Mouse (Mus musculus) neural tube, embryonic 13.5 days (tissue): ENCODE measurements around the gene 9530068E07Rik. TPM values are rescaled to one million over a fixed set of nuclear protein-coding genes. Genes with fewer than 3 reads are reported as not detected.

Experiments
- ATAC-seq: fragments of 200-750 bp; cut with Nextera tagmentation; 2 replicates; pipeline ENCODE4 v1.8.0; 2017; ENCODE audit warnings: low read depth, mild to moderate bottlenecking, moderate TSS enrichment, moderate library complexity
- H3K27ac ChIP-seq: fragments of 300-500 bp; sonication (generic); replicated peaks from 2 replicates; pipeline ENCODE4 v1.5.1; 2015; ENCODE audit warnings: moderate library complexity, mild to moderate bottlenecking, inconsistent platforms
- H3K27me3 ChIP-seq: fragments of 300-500 bp; sonication (generic); 2 replicates; pipeline ENCODE4 v1.6.1; 2015; ENCODE audit warnings: mild to moderate bottlenecking, inconsistent platforms
- H3K36me3 ChIP-seq: fragments of 300-500 bp; sonication (generic); 2 replicates; pipeline ENCODE4 v1.6.1; 2015; ENCODE audit warnings: mild to moderate bottlenecking, inconsistent platforms
- H3K4me1 ChIP-seq: fragments of 300-500 bp; sonication (generic); replicated peaks from 2 replicates; pipeline ENCODE4 v1.6.1; 2015; ENCODE audit warnings: inconsistent platforms
- H3K4me2 ChIP-seq: fragments of 300-500 bp; sonication (generic); 2 replicates; pipeline ENCODE4 v1.6.1; 2015; ENCODE audit warnings: inconsistent platforms, mild to moderate bottlenecking, moderate library complexity
- H3K4me3 ChIP-seq: fragments of 300-500 bp; sonication (generic); 2 replicates; pipeline ENCODE4 v1.5.1; 2015; ENCODE audit warnings: mild to moderate bottlenecking, inconsistent platforms
- H3K9ac ChIP-seq: fragments of 300-500 bp; sonication (generic); 2 replicates; pipeline ENCODE4 v1.6.1; 2015; ENCODE audit warnings: moderate library complexity, mild to moderate bottlenecking, inconsistent platforms
- H3K9me3 ChIP-seq: fragments of 300-500 bp; sonication (generic); 2 replicates; pipeline ENCODE4 v1.6.1; 2016; ENCODE audit warnings: inconsistent platforms
- WGBS: fragments of 180-500 bp; shearing (Covaris S2); methylation state at CpG from one replicate; pipeline ENCODE4 v1.1.7; 2015; 5-methylcytosine and 5-hydroxymethylcytosine counted together
- polyA plus RNA-seq: library from polyadenylated mRNA; unstranded; fragments of >200 nt; fragmentation: Nextera tagmentation; extraction: Ambion mirVana; gene quantifications from 2 replicates; pipeline ENCODE4 v1.2.1, GENCODE M21; 2015

The 9530068E07Rik gene
- polyA plus RNA-seq, 1 experiment from 2014 or later: 123 TPM

DNA sequence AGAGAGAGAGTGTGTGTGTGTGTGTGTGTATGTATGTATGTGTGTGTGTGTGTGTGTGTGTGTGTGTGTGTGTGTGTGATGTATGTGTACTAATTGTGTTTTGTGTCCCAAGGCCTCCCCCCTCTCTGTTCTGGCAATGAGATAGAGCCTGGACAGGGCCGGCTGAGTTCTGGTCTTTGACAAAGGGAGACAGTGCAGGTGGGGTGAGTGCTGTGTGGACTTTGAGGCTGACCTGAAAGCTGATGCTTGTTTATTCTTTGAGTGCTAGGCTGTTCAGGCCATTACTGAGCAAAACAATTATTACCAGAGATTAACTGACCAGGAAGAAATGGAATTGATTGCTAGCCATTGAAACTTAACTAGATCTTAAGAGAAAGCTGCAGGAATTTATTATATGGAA, 6.3 kb downstream of the 9530068E07Rik start:
- Histone ChIP-seq H3K4me1 (peaks cover 28% of the 10 kb centered on the region), H3K9ac (no peak overlapping the region), H3K4me3 (no peak overlapping the region), H3K27ac (no peak overlapping the region), H3K27me3 (no peaks in the 10 kb centered on the region), H3K36me3 (peaks cover 41% of the 10 kb centered on the region), H3K4me2 (no peak overlapping the region), H3K9me3 (no peaks in the 10 kb centered on the region)
- ATAC-seq: no peak
- WGBS: 43% methylated on average over 1 of the region's 1 CpGs

DNA sequence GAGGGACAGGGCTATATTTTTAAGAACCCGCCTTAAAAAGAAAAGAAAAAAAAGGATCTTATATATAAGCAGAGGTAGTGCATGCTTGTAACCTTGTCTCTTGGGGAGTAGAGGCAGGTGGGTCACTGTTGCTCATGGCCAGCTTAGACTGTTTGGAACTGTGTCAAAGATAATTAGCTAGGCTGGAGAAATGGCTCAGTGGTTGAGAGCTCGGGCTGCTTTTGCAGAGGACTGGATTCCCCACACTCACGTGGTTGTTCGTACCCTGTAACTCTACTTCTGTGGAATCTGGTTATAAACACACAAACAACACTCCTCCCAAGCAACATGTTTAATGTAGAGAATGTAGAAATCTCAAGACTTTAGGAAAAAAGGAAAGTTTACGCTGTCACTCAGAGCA, 8.0 kb downstream of the 9530068E07Rik start:
- WGBS: 93% methylated on average over 5 of the region's 5 CpGs
- H3K27me3 ChIP-seq: no peaks in the 10 kb centered on the region
- H3K4me2 ChIP-seq: no peak overlapping the region
- peaks cover 58% of the 10 kb centered on the region for H3K36me3 ChIP-seq
- H3K9ac ChIP-seq: no peak overlapping the region
- peaks cover 13% of the 10 kb centered on the region for H3K4me1 ChIP-seq
- H3K4me3 ChIP-seq: no peak overlapping the region
- H3K9me3 ChIP-seq: no peaks in the 10 kb centered on the region
- no peak for ATAC-seq
- no peak overlapping the region for H3K27ac ChIP-seq

GRCm38 (mm10) chr11:52405196-52405688, 9.0 kb downstream of the 9530068E07Rik start:
- WGBS: 72% methylated on average over 9 of the region's 9 CpGs
- Histone ChIP-seq H3K9ac (no peak overlapping the region), H3K4me2 (no peak overlapping the region), H3K4me1 (peaks cover 7% of the 10 kb centered on the region), H3K27me3 (no peaks in the 10 kb centered on the region), H3K36me3 (peaks cover 68% of the 10 kb centered on the region), H3K4me3 (no peak overlapping the region), H3K9me3 (no peaks in the 10 kb centered on the region), H3K27ac (no peak overlapping the region)
- ATAC-seq: no peak

- peaks cover 68% of the 10 kb centered on the region for H3K36me3 ChIP-seq
- H3K27me3 ChIP-seq: no peaks in the 10 kb centered on the region
- no peak overlapping the region for H3K4me3 ChIP-seq
- no peak overlapping the region for H3K4me2 ChIP-seq
- ATAC-seq: no peak
- no peaks in the 10 kb centered on the region for H3K4me1 ChIP-seq
- no peak overlapping the region for H3K27ac ChIP-seq
- H3K9me3 ChIP-seq: no peaks in the 10 kb centered on the region
- no peak overlapping the region for H3K9ac ChIP-seq
- 91% methylated on average over 5 of the region's 5 CpGs for WGBS
Measured at GRCm38 (mm10) chr11:52409316-52409715, 13.1 kb downstream of the 9530068E07Rik start.

DNA sequence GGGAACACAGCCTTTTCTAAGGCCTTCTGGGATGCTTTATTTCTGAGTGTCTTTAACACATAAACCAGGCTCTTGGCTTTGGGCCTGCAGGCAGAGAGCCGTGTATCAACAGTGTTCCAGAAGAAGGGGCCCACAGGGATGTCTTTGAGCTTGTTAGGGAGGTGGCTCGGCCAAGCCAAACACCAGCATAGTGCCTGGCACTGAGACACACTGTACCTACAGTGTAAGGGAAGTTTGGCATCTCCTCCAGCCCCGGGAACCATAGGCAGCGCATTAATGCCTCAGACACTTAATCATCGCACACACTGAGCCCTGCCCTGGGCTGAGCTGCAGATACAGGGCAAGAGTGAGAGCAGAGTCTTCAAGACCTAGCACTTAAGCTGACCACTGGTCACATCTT, 22.1 kb downstream of the 9530068E07Rik start:
- WGBS: 78% methylated on average over 5 of the region's 5 CpGs
- Histone ChIP-seq H3K4me3 (no peak overlapping the region), H3K9me3 (no peaks in the 10 kb centered on the region), H3K4me2 (no peak overlapping the region), H3K36me3 (no peaks in the 10 kb centered on the region), H3K27me3 (peaks cover 16% of the 10 kb centered on the region), H3K9ac (no peak overlapping the region), H3K4me1 (peaks cover 10% of the 10 kb centered on the region; the same call in 1 of the 2 replicates), H3K27ac (no peak overlapping the region)
- no peak for ATAC-seq

DNA sequence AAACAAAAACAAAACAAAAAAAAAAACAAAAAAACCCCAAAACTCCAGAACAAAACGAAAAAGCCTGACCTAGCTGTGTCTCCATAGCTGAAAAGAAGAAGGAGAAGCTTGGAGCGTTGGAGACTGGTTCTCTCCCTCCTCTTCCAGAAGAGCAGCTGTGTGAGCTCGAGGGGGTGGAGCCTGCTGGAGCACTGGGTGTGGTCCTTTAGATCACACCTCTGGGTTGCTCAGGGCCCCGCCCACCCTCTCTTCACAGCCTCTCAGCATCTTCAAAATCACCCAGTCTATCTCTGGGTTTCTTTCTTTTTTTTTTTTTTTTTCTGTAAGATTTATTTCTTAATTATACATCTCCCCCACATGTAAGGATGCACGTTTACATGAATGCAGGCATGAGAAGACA, 23.0 kb downstream of the 9530068E07Rik start:
- 45% methylated on average over 5 of the region's 5 CpGs for WGBS
- no peak for ATAC-seq
- no peak overlapping the region for H3K9ac ChIP-seq

DNA sequence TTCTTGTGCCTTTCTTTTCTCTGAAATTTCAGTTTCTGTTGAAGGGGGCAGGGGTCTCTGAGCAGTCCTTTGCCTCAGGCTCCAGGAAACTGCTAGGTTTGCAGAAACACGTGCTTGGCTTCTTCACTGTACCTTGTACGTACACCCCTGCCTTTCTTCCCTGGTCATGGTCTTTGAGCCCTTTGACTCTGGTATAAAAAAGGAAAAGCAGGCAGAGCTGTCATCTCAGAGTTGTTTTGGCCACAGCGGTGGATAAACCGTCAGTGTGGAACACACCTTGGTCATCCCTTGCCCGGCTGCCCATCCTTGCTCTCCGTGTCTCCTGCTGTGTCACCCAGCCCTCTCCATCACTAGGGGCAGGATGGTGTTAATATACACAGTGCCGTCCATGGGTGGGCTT, 23.6 kb downstream of the 9530068E07Rik start:
- H3K4me1 ChIP-seq: peaks cover 10% of the 10 kb centered on the region; the same call in 1 of the 2 replicates
- ATAC-seq: no peak
- H3K36me3 ChIP-seq: no peaks in the 10 kb centered on the region
- H3K4me2 ChIP-seq: no peak overlapping the region
- no peak overlapping the region for H3K4me3 ChIP-seq
- no peak overlapping the region for H3K27ac ChIP-seq
- no peak overlapping the region for H3K9ac ChIP-seq
- 85% methylated on average over 7 of the region's 7 CpGs for WGBS
- H3K27me3 ChIP-seq: peaks cover 25% of the 10 kb centered on the region
- no peaks in the 10 kb centered on the region for H3K9me3 ChIP-seq

More for the DNA sequence above, 23.0 kb downstream of the 9530068E07Rik start:
- Histone ChIP-seq H3K27me3 (peaks cover 24% of the 10 kb centered on the region), H3K4me3 (no peak overlapping the region), H3K36me3 (no peaks in the 10 kb centered on the region), H3K9me3 (no peaks in the 10 kb centered on the region), H3K4me1 (peaks cover 10% of the 10 kb centered on the region; the same call in 1 of the 2 replicates), H3K27ac (no peak overlapping the region), H3K4me2 (no peak overlapping the region)

- H3K9me3 ChIP-seq: no peaks in the 10 kb centered on the region
- no peak overlapping the region for H3K27ac ChIP-seq
- no peak for ATAC-seq
- H3K4me2 ChIP-seq: no peak overlapping the region
- H3K4me1 ChIP-seq: peaks cover 10% of the 10 kb centered on the region; the same call in 1 of the 2 replicates
- peaks cover 25% of the 10 kb centered on the region for H3K27me3 ChIP-seq
- WGBS: 51% methylated on average over 12 of the region's 12 CpGs
- no peaks in the 10 kb centered on the region for H3K36me3 ChIP-seq
- no peak overlapping the region for H3K9ac ChIP-seq
- H3K4me3 ChIP-seq: no peak overlapping the region
Measured at GRCm38 (mm10) chr11:52420296-52421052, 24.2 kb downstream of the 9530068E07Rik start.

DNA sequence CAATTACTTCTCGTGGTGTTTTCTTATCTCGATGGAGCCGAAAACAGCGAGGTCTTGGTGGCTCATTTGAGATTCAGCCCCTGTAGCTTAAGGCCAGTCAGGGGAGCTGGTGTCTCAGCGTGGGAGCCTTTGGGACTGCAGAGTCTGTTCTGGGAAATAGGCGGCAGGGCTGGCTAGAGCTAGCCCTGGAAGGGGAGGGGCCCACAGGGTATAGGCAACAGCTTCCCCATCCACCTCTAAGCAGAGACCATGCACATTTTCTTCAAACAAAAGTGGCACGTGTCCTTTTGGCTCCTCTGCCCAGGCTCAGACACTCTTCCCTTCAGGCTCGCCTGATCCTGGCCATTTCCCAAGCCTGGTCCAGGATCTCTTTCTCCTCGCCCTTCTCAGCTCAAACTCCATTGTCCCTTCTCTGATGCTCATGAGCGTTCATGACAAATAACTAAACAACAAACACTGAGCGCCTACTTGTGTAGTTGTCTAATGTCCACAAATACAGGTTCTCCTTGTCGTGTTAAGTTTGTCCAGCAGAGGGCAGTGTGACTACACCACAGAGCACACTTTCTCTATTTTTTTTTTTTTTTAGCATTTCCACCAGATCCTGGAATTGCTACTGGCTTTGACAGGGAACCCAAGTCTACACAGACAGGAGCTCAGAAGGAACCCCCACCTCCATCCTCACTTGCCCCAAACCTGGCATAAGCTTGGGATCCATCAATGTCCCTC, 25.0 kb downstream of the 9530068E07Rik start:
- no peak for ATAC-seq
- no peak overlapping the region for H3K27ac ChIP-seq
- peaks cover 17% of the 10 kb centered on the region for H3K4me1 ChIP-seq
- peaks cover 25% of the 10 kb centered on the region for H3K27me3 ChIP-seq
- H3K9ac ChIP-seq: no peak overlapping the region
- no peaks in the 10 kb centered on the region for H3K9me3 ChIP-seq
- H3K4me2 ChIP-seq: no peak overlapping the region
- H3K4me3 ChIP-seq: no peak overlapping the region
- no peaks in the 10 kb centered on the region for H3K36me3 ChIP-seq
- 25% methylated on average over 12 of the region's 12 CpGs for WGBS

DNA sequence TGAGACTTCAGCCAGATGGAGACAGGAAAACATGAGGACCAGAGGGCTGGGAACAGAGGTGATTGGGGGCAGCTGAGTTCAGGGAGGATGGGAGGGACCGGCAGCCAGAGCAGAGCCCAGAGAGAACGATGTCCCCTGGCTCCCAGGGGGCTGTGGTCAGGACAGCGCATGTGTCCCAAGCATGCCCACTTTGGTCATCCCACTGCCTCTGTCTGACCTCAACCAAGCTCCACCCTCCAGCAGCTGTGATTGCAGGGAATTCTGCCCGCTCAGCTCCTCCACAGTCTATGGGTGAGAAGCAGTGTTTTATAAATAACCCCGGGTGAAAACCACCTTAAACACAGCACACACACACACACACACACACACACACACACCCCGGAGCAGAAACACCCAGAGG, 33.2 kb downstream of the 9530068E07Rik start:
- Histone ChIP-seq H3K4me2 (no peak overlapping the region), H3K4me3 (no peak overlapping the region), H3K27ac (no peak overlapping the region), H3K9me3 (peaks cover 6% of the 10 kb centered on the region; the same call in 1 of the 2 replicates), H3K9ac (no peak overlapping the region), H3K4me1 (peaks cover 23% of the 10 kb centered on the region), H3K27me3 (peaks cover 39% of the 10 kb centered on the region), H3K36me3 (no peaks in the 10 kb centered on the region)
- WGBS: 71% methylated on average over 6 of the region's 6 CpGs
- no peak for ATAC-seq

GRCm38 (mm10) chr11:52431594-52431993, 35.4 kb downstream of the 9530068E07Rik start:
- H3K9me3 ChIP-seq: peaks cover 6% of the 10 kb centered on the region; the same call in 1 of the 2 replicates
- H3K4me3 ChIP-seq: no peak overlapping the region
- no peak overlapping the region for H3K9ac ChIP-seq
- peaks cover 12% of the 10 kb centered on the region for H3K4me1 ChIP-seq
- 19% methylated on average over 5 of the region's 5 CpGs for WGBS
- 0 out of 2 replicates have a peak overlapping the region, but pooled peaks have one; percentile 54 for H3K27ac ChIP-seq
- H3K4me2 ChIP-seq: no peak overlapping the region
- no peaks in the 10 kb centered on the region for H3K36me3 ChIP-seq
- peak; percentile 90 for ATAC-seq
- peaks cover 59% of the 10 kb centered on the region for H3K27me3 ChIP-seq

- no peak for ATAC-seq
- 87% methylated on average over 5 of the region's 5 CpGs for WGBS
Measured at GRCm38 (mm10) chr11:52432148-52432547, 35.9 kb downstream of the 9530068E07Rik start.

More at GRCm38 (mm10) chr11:52432148-52432547, 35.9 kb downstream of the 9530068E07Rik start:
- Histone ChIP-seq H3K9ac (no peak overlapping the region), H3K27me3 (peaks cover 64% of the 10 kb centered on the region), H3K9me3 (peaks cover 6% of the 10 kb centered on the region; the same call in 1 of the 2 replicates), H3K36me3 (no peaks in the 10 kb centered on the region), H3K27ac (peak overlapping the region; percentile 54; the same call in 1 of the 2 replicates), H3K4me2 (no peak overlapping the region), H3K4me1 (peaks cover 10% of the 10 kb centered on the region), H3K4me3 (no peak overlapping the region)
